Mouse (Mus musculus) embryonic fibroblast, embryonic 13.5 days (primary cell): ENCODE data around the gene Eri3.

Experiments
- CTCF ChIP-seq: IDR thresholded peaks from 2 replicates; pipeline ENCODE4 v1.5.1; 2011; ENCODE audit warnings: mild to moderate bottlenecking, control low read depth, low read length, moderate library complexity, borderline replicate concordance; ENCODE audit not compliant: insufficient read depth
- POLR2A ChIP-seq: IDR thresholded peaks from 2 replicates; pipeline ENCODE4 v1.6.1; 2011; ENCODE audit warnings: low read depth, mild to moderate bottlenecking, control low read depth, low read length, moderate library complexity

GRCm38 (mm10) chr4:117581626-117582025, 31.5 kb downstream of the Eri3 start:
- no peak for TF ChIP-seq POLR2A
- no peak for TF ChIP-seq CTCF
